Mouse (Mus musculus): Measurements from ENCODE around the gene Sptbn2. TPM values are rescaled to one million over a fixed set of nuclear protein-coding genes. Genes with fewer than 3 reads are reported as not detected.
A peak's percentile ranks its signal among the peaks of the same experiment; 100 is the strongest.
"Not testable (repeated sequence)": the region's sequence is repeated elsewhere in the genome, so short reads cannot be mapped to it uniquely, and the experiment has no call there.

Sptbn2 gene
- total RNA-seq, 2 experiments from 2014 or later: 0.25 to 0.33 TPM

DNA sequence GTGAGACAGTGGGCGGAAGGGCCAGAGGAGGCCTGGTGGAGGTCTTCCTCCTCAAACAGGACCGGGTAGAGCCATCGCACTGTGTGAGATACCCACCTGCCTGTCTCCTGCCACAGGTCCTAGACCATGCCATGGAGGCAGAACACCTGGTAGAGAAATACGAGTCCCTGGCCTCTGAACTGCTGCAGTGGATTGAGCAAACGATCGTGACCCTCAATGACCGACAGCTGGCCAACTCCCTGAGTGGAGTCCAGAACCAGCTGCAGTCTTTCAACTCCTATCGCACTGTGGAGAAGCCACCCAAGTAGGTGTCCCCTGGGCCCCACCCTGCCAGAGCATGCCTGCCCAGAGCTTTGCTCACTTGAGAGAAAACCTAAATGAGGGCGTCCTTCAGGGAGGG is 18.2 kb downstream of the Sptbn2 start:
- no peak for DNase-seq

- DNase-seq: no peak
Measured at GRCm38 (mm10) chr19:4733052-4733451, 22.1 kb downstream of the Sptbn2 start.

DNA sequence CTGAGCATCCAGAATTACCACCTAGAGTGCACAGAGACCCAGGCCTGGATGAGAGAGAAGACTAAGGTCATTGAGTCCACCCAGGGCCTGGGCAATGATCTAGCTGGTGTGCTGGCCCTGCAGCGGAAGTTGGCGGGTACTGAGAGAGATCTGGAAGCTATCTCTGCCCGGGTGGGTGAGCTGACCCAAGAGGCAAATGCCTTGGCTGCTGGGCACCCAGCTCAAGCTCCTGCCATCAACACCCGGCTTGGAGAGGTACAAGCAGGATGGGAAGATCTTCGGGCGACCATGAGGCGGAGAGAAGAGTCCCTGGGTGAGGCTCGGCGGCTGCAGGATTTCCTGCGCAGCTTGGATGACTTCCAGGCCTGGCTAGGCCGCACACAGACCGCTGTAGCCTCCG is 26.9 kb downstream of the Sptbn2 start:
- no peak for DNase-seq

- no peak for DNase-seq
Measured at GRCm38 (mm10) chr19:4739053-4739452, 28.1 kb downstream of the Sptbn2 start.

DNA sequence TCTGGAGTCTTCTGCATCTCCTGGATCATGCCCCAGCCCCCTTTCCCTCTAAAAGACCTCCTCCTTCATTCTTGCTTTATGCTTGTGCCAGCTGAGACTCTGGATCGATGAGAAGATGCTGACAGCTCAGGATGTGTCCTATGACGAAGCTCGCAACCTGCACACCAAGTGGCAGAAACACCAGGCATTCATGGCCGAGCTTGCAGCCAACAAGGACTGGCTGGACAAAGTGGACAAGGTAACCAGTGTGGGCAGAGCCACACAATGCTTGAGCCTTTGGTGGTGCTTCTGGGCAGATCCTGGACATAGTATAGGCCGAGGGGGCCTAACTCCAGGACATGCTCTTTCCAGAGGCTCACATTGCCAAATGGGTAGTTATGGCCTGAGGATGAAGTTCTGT is 28.8 kb downstream of the Sptbn2 start:
- no peak for DNase-seq

GRCm38 (mm10) chr19:4741482-4741881 is 30.5 kb downstream of the Sptbn2 start:
- DNase-seq: no peak

DNA sequence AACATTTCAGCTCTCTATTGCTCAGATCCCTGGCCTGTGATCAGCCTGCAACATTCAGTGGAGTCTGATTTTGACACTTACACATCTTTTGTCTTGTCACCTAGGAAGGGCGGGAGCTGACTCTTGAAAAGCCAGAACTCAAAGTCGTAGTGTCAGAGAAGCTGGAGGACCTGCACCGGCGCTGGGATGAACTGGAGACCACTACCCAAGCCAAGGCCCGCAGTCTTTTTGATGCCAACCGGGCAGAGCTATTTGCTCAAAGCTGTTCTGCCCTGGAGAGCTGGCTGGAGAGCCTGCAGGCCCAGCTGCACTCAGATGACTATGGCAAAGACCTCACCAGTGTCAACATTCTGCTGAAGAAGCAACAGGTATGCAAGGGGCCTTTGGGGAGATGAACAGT is 31.3 kb downstream of the Sptbn2 start:
- DNase-seq: no peak

- peak; percentile 63 for DNase-seq
Measured at GRCm38 (mm10) chr19:4743524-4743923, 32.6 kb downstream of the Sptbn2 start.

DNA sequence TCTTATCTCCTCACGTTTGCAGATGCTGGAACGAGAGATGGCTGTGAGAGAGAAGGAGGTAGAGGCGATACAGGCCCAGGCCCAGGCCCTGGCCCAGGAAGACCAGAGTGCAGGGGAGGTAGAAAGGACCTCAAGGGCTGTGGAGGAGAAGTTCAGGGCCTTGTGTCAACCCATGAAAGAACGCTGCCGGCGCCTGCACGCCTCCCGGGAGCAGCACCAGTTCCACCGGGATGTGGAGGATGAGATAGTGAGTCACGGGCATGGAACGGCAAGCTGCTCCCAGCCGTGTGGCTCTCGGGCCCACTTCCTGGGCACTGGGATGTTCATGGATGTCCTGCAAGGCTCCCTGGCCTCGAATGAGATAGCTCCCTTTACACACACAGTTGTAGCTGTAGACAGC is 33.1 kb downstream of the Sptbn2 start:
- DNase-seq: no peak

- DNase-seq: peak; percentile 71
Measured at GRCm38 (mm10) chr19:4745057-4745456, 34.1 kb downstream of the Sptbn2 start.

DNA sequence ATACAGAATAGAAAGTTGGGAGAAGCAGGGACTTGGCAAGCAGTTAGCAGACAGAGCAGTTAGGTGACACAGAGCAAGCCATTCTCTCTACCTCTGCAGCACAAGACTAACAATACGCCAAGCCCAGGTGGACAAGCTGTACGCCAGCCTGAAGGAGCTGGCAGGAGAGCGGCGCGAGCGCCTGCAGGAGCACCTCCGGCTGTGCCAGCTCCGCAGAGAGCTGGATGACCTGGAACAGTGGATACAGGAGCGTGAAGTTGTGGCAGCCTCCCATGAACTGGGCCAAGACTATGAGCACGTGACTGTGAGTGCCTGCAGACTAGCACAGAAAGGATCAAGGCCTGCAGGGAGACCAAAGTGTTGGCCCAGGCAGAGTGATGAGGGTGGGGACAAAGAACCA is 34.7 kb downstream of the Sptbn2 start:
- DNase-seq: no peak

DNA sequence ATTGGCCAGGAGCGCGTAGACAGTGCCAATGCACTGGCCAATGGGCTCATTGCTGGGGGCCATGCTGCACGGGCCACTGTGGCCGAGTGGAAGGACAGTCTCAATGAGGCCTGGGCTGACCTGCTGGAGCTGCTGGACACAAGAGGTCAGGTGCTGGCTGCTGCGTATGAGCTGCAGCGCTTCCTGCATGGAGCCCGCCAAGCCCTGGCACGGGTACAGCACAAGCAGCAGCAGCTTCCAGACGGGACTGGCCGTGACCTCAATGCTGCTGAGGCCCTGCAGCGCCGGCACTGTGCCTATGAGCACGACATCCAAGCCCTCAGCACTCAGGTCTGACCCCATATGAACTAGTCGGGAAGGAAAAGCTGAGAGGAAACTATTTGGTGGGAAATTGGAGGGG is 35.6 kb downstream of the Sptbn2 start:
- peak; percentile 37 for DNase-seq

DNA sequence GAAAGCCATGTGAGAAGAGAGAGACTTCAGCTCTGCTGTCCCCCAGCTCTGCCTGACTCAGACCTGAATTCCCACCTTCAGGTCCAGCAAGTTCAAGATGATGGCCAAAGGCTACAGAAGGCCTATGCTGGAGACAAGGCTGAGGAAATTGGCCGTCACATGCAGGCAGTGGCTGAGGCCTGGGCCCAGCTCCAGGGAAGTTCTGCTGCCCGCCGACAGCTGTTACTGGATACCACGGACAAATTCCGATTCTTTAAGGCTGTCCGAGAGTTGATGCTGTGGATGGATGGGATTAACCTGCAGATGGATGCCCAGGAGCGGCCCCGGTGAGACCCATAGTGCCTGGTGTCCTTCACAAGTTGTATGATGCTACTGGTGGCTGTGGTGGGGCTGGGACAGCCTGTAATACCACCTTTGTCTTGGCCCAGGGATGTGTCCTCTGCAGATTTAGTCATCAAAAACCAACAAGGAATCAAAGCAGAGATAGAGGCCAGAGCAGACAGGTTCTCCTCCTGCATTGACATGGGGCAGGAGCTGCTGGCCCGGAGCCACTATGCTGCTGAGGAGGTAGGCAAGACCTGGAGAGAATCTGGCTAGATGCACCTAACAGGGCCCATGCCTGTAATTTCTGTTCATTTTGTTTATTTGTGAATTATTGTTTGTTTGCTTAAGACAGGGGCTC is 36.8 kb downstream of the Sptbn2 start:
- DNase-seq: no peak

DNA sequence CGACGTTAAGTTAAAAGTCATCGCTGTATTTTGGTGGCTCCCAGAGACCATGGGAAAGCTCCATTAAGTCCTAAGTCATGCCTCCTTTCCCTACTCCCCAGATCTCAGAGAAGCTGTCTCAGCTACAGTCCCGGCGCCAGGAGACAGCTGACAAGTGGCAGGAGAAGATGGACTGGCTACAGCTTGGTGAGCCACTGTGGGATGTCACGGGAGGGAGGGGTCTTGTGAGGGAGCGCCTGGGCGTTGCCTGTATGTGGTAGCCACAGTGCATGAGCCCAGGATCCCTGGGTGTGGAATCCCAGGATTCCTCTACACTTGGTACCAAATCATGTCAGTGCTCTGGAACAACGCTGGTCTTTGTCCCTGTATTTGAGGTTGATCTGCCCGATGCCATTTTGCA is 37.5 kb downstream of the Sptbn2 start:
- DNase-seq: no peak

- no peak for DNase-seq
Measured at GRCm38 (mm10) chr19:4749975-4750374, 39.0 kb downstream of the Sptbn2 start.

DNA sequence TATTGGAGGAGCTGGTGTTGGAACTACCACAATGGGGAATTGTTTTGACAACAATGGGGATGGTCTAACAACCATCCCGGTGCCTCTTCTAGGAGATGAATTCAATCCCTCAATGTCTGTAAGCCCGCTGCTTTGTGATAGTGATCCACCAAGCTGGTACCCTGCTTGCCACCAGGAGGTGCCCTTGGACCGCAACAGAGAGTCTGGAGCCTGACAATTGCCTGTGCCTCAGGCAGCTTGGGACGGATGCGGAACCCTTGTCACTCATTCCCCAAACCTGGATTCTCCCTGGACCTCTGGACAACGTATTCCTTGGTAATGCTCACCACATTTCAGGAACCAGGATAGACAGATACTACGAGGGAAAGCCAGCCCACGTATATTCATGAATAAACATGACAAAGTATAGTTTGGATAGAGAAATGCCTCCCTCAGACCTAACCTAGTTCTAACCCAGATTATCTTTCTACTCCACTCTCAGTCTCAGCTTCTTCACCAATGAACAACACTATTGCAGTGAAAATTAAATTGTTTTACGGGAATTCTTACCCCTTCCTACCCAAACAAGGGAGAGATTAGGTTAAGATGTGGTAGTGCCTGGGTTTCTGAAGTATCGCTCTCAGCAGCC is 44.7 kb downstream of the Sptbn2 start:
- DNase-seq: peak; percentile 93

GRCm38 (mm10) chr19:4756193-4756911 is 45.4 kb downstream of the Sptbn2 start, which contains the start of gene Rbm4b:
Rbm4b (plus strand) TSS chr19:4756497.
- DNase-seq: peak; percentile 97

- DNase-seq: no peak
Measured at GRCm38 (mm10) chr19:4756921-4757320, 46.0 kb downstream of the Sptbn2 start.

GRCm38 (mm10) chr19:4760544-4760943 is 49.6 kb downstream of the Sptbn2 start:
- DNase-seq: not testable (repeated sequence)

DNA sequence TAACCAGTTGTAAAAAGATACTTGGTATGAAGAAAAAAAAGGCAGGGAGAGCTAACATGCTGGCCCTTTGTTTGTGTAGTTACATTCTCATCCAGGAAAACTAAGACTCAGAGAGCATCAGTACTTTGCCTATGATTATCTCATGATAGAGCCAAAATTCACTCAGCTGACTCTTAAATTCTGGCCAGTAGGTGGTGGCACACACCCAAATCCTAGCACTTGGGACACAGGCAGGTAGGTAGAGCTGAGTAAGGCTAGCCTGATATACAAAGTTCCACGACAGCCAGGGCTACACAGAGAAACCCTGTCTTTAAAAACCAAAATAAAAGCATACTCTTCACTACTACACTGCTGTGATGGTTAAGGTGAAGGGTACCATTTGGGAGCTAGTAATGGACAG is 51.9 kb downstream of the Sptbn2 start:
- no peak for DNase-seq

GRCm38 (mm10) chr19:4767507-4768148 is 56.7 kb downstream of the Sptbn2 start:
- DNase-seq: no peak

DNA sequence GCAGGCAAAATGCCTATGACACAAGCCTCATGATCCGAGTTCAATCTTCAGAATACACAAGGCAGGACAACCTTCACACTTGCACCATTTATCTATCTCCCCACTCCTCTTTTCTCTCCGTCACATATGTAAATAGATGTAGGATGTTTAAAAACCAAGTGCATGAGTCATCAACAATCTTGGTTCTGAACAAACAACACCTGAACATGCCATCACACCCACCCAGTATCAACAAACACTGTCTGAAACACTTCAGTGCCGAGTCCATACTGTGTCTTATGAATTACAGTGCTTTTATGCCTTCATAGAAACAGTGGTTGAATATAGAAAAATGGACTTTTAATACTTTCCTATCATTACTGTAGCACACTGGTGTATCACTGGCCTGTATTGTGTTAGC is 61.8 kb downstream of the Sptbn2 start:
- no peak for DNase-seq

GRCm38 (mm10) chr19:4782891-4783290 is 71.9 kb downstream of the Sptbn2 start:
- no peak for DNase-seq
